Mouse (Mus musculus) lung, postnatal 0 days (tissue): ENCODE measurements around the gene Ccdc189. TPM values are rescaled to one million over a fixed set of nuclear protein-coding genes. Genes with fewer than 3 reads are reported as not detected.

Source experiments
- ATAC-seq: fragments of 200-750 bp; cut with Nextera tagmentation; 2 replicates; pipeline ENCODE4 v1.8.0; 2017; ENCODE audit warnings: moderate library complexity
- DNase-seq: peaks from one replicate; pipeline ENCODE4 v3.0.0-alpha.2; 2016; ENCODE audit warnings: low spot score
- H3K27ac ChIP-seq: fragments of 300-500 bp; sonication (generic); 2 replicates; pipeline ENCODE4 v1.5.1; 2014; ENCODE audit warnings: antibody characterized with exemption, mild to moderate bottlenecking, low read length, mixed read lengths
- H3K27me3 ChIP-seq: fragments of 300-500 bp; sonication (generic); replicated peaks from 2 replicates; pipeline ENCODE4 v1.6.1; 2014; ENCODE audit warnings: low read length, mixed read lengths; ENCODE audit not compliant: insufficient read depth
- H3K36me3 ChIP-seq: fragments of 300-500 bp; sonication (generic); 2 replicates; pipeline ENCODE4 v1.6.1; 2014; ENCODE audit warnings: low read length, mixed read lengths; ENCODE audit not compliant: insufficient read depth
- H3K4me1 ChIP-seq: fragments of 300-500 bp; sonication (generic); 2 replicates; pipeline ENCODE4 v1.6.1; 2014; ENCODE audit warnings: antibody characterized with exemption, low read depth, low read length, mixed read lengths; ENCODE audit not compliant: insufficient read depth
- H3K4me2 ChIP-seq: fragments of 300-500 bp; sonication (generic); replicated peaks from 2 replicates; pipeline ENCODE4 v1.6.1; 2014; ENCODE audit warnings: low read depth, mild to moderate bottlenecking, low read length, moderate library complexity, mixed read lengths
- H3K4me3 ChIP-seq: fragments of 300-500 bp; sonication (generic); 2 replicates; pipeline ENCODE4 v1.5.1; 2014; ENCODE audit warnings: low read depth, low read length
- H3K9ac ChIP-seq: fragments of 300-500 bp; sonication (generic); replicated peaks from 2 replicates; pipeline ENCODE4 v1.6.1; 2014; ENCODE audit warnings: low read depth, mild to moderate bottlenecking
- H3K9me3 ChIP-seq: fragments of 300-500 bp; sonication (generic); 2 replicates; pipeline ENCODE4 v1.6.1; 2016; ENCODE audit warnings: low read length, mixed read lengths
- CTCF ChIP-seq: IDR thresholded peaks from 2 replicates; pipeline ENCODE4 v1.5.1; 2016; ENCODE audit warnings: antibody characterized with exemption, mild to moderate bottlenecking
- EP300 ChIP-seq: IDR thresholded peaks from 2 replicates; pipeline ENCODE4 v1.6.1; 2016; ENCODE audit warnings: antibody characterized with exemption, mild to moderate bottlenecking, control low read depth
- WGBS: fragments of 180-500 bp; shearing (Covaris S2); extraction: QIAGEN DNeasy Blood & Tissue Kit; methylation state at CpG from one replicate; pipeline ENCODE4 v1.1.7; 2014; 5-methylcytosine and 5-hydroxymethylcytosine counted together
- polyA plus RNA-seq: library from polyadenylated mRNA; unstranded; fragments of >200 nt; fragmentation: Nextera tagmentation; extraction: Ambion mirVana; gene quantifications from 2 replicates; pipeline ENCODE4 v1.2.1, GENCODE M21; 2015

The Ccdc189 gene
- polyA plus RNA-seq, 1 experiment from 2014 or later, result 28.8 TPM

GRCm38 (mm10) chr7:127613501-127613900 lies 25.1 kb upstream of the Ccdc189 start:
- no peak for ATAC-seq
- 84% methylated on average over 8 of the region's 8 CpGs for WGBS
- Histone ChIP-seq H3K4me1 (peaks cover 3% of the 10 kb centered on the region; the same call in 1 of the 2 replicates), H3K4me3 (no peak overlapping the region), H3K9ac (peak overlapping the region; percentile 95; the same call in 1 of the 2 replicates), H3K27me3 (no peaks in the 10 kb centered on the region), H3K27ac (no peak overlapping the region), H3K36me3 (peaks cover 29% of the 10 kb centered on the region; the same call in 1 of the 2 replicates), H3K9me3 (no peaks in the 10 kb centered on the region), H3K4me2 (no peak overlapping the region)
- no peak for DNase-seq
- TF ChIP-seq EP300, result no peak

DNA sequence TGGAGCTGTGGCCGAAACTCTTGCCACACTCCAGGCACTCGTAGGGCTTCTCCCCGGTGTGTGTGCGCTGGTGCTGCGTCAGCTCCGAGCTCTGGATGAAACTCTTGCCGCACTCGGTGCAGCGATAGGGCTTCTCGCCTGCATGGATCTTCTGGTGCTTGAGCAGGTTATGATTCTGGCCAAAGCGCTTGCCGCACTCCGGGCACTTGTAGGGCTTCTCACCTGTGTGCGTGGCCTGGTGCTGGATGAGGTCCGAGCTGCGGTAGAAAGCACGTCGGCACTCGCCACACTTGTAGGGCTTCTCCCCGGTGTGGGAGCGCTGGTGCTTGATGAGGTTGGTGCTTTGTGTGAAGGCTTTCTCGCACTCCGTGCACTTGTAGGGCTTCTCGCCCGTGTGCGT lies 23.2 kb upstream of the Ccdc189 start:
- peaks cover 31% of the 10 kb centered on the region; the same call in 1 of the 2 replicates for H3K36me3 ChIP-seq
- H3K9me3 ChIP-seq, result no peaks in the 10 kb centered on the region
- H3K4me2 ChIP-seq, result no peak overlapping the region
- 95% methylated on average over 23 of the region's 26 CpGs for WGBS
- no peaks in the 10 kb centered on the region for H3K27me3 ChIP-seq
- H3K27ac ChIP-seq, result no peak overlapping the region
- ATAC-seq, result no peak
- H3K4me3 ChIP-seq, result no peak overlapping the region
- DNase-seq, result no peak
- no peak overlapping the region for H3K9ac ChIP-seq
- H3K4me1 ChIP-seq, result peaks cover 3% of the 10 kb centered on the region; the same call in 1 of the 2 replicates
- TF ChIP-seq CTCF, result no peak
- TF ChIP-seq EP300, result no peak

DNA sequence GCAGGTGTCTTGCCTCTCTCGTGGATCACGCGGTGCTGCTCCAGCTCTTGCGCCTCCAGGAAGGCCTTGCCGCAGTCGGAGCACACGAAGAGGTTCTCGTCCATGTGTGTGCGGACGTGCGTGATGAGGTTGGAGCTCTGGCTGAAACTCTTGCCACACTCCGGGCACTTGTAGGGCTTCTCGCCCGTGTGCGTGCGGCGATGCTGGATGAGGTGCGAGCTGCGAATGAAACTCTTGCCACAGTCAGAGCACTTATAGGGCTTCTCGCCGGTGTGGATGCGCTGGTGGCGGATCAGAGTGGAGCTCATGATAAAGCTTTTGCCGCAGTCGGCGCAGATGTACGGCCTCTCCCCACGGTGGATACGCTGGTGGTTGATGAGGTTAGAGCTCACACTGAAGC lies 22.6 kb upstream of the Ccdc189 start:
- Histone ChIP-seq H3K4me3 (no peak overlapping the region), H3K9me3 (no peaks in the 10 kb centered on the region), H3K9ac (no peak overlapping the region), H3K36me3 (peaks cover 31% of the 10 kb centered on the region; the same call in 1 of the 2 replicates), H3K4me1 (peaks cover 3% of the 10 kb centered on the region; the same call in 1 of the 2 replicates), H3K4me2 (no peak overlapping the region), H3K27me3 (no peaks in the 10 kb centered on the region), H3K27ac (no peak overlapping the region)
- DNase-seq (no peak), ATAC-seq (no peak)
- TF ChIP-seq CTCF, result no peak
- no peak for TF ChIP-seq EP300
- WGBS, result 96% methylated on average over 29 of the region's 29 CpGs

DNA sequence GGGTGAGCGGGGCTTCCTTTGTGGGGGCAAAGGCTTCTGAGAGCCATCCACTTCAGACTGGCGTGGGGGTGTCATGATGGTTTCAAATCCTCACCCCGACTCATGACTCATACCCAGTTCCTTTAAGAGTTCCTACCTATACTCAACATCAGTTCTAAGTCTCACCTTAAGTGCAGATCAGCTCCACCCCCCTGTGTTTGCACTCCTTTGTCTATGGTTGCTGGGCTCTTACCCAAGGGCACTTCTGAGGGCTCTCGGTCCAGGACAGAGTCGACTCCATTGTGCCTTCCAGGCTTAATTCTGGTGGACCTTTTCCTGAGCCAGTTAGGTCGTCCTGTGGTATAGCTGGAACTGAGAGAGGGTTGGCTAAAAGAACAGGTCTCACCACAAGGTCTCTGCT lies 18.8 kb upstream of the Ccdc189 start:
- no peaks in the 10 kb centered on the region for H3K4me1 ChIP-seq
- H3K4me2 ChIP-seq, result no peak overlapping the region
- 50% methylated on average over 6 of the region's 6 CpGs for WGBS
- H3K27ac ChIP-seq, result peak overlapping the region; percentile 68
- no peaks in the 10 kb centered on the region for H3K27me3 ChIP-seq
- no peaks in the 10 kb centered on the region for H3K9me3 ChIP-seq
- H3K4me3 ChIP-seq, result no peak overlapping the region
- DNase-seq (peak; percentile 90), ATAC-seq (peak; percentile 95)
- peaks cover 34% of the 10 kb centered on the region; the same call in 1 of the 2 replicates for H3K36me3 ChIP-seq
- no peak for TF ChIP-seq EP300
- TF ChIP-seq CTCF, result no peak
- no peak overlapping the region for H3K9ac ChIP-seq

GRCm38 (mm10) chr7:127604256-127604655 lies 15.9 kb upstream of the Ccdc189 start:
- ATAC-seq (no peak), DNase-seq (no peak)
- H3K27me3 ChIP-seq, result no peaks in the 10 kb centered on the region
- no peak overlapping the region for H3K9ac ChIP-seq
- TF ChIP-seq EP300, result no peak
- TF ChIP-seq CTCF, result no peak
- H3K36me3 ChIP-seq, result peaks cover 18% of the 10 kb centered on the region; the same call in 1 of the 2 replicates
- no peak overlapping the region for H3K4me2 ChIP-seq
- 84% methylated on average over 10 of the region's 10 CpGs for WGBS
- no peaks in the 10 kb centered on the region for H3K4me1 ChIP-seq
- H3K9me3 ChIP-seq, result no peaks in the 10 kb centered on the region
- H3K27ac ChIP-seq, result no peak overlapping the region
- H3K4me3 ChIP-seq, result no peak overlapping the region

DNA sequence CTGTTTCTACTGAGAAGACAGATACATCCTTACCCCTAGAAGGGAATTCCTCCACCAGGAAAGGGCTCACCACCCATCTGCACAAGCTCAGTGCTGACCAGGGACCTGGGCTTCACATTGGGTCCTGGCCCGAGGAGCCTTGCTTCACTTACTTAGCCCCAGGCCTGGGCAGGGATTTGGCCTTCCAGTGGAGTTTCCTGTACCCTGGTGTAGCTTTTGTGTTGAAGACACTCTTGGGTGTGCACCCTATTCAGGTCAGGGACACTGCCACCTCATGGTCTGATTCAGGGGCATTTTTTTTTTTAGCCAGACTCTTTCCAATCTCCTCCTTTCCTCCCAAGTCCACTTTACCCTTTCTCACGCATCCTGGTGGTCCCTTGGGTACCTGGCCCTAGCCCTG lies 14.5 kb upstream of the Ccdc189 start:
- Histone ChIP-seq H3K36me3 (peaks cover 17% of the 10 kb centered on the region; the same call in 1 of the 2 replicates), H3K9me3 (no peaks in the 10 kb centered on the region), H3K4me3 (no peak overlapping the region), H3K27ac (no peak overlapping the region), H3K4me1 (no peaks in the 10 kb centered on the region), H3K27me3 (no peaks in the 10 kb centered on the region), H3K4me2 (no peak overlapping the region), H3K9ac (no peak overlapping the region)
- ATAC-seq (no peak), DNase-seq (no peak)
- TF ChIP-seq CTCF, result no peak
- no peak for TF ChIP-seq EP300
- 87% methylated on average over 2 of the region's 2 CpGs for WGBS

- no peak overlapping the region for H3K27ac ChIP-seq
- H3K4me3 ChIP-seq, result no peak overlapping the region
- no peak overlapping the region for H3K9ac ChIP-seq
- WGBS, result 74% methylated on average over 4 of the region's 4 CpGs
- H3K4me2 ChIP-seq, result no peak overlapping the region
- peaks cover 29% of the 10 kb centered on the region for H3K36me3 ChIP-seq
- ATAC-seq (0 out of 2 replicates have a peak, but pooled peaks have one; percentile 21), DNase-seq (no peak)
- H3K9me3 ChIP-seq, result no peaks in the 10 kb centered on the region
- H3K4me1 ChIP-seq, result no peaks in the 10 kb centered on the region
- no peak for TF ChIP-seq CTCF
- TF ChIP-seq EP300, result no peak
- no peaks in the 10 kb centered on the region for H3K27me3 ChIP-seq
Observed at GRCm38 (mm10) chr7:127601735-127602134, 13.3 kb upstream of the Ccdc189 start.
